Mouse (Mus musculus) spleen, adult 2 months (tissue): ENCODE data around the gene Dctn1. TPM values are rescaled to one million over a fixed set of nuclear protein-coding genes. Genes with fewer than 3 reads are reported as not detected.
A peak's percentile ranks its signal among the peaks of the same experiment; 100 is the strongest.

Experiments used
- DNase-seq, 2 experiments: peaks; one replicate each; pipeline versions ENCODE4 v3.0.0 to v3.0.0-alpha.2; 2012 to 2021; ENCODE audit warnings: low spot score in 2 of 2, low read depth in 1 of 2
- H3K27ac ChIP-seq: fragments of 200-500 bp; 2 replicates; pipeline ENCODE4 v1.5.1; 2012; ENCODE audit warnings: low read length, inconsistent platforms; ENCODE audit not compliant: insufficient read depth
- H3K27me3 ChIP-seq: fragments of 200-500 bp; 2 replicates; pipeline ENCODE4 v1.6.1; 2012; ENCODE audit warnings: mild to moderate bottlenecking, moderate library complexity, low read length, inconsistent platforms; ENCODE audit not compliant: control insufficient read depth, insufficient read depth
- H3K36me3 ChIP-seq: fragments of 200-500 bp; 2 replicates; pipeline ENCODE4 v1.6.1; 2012; ENCODE audit warnings: mild to moderate bottlenecking, low read length, inconsistent platforms; ENCODE audit not compliant: control insufficient read depth, insufficient read depth
- H3K4me1 ChIP-seq: fragments of 200-500 bp; 2 replicates; pipeline ENCODE4 v1.6.1; 2011; ENCODE audit warnings: inconsistent platforms; ENCODE audit not compliant: control insufficient read depth, insufficient read depth, insufficient read length
- H3K4me3 ChIP-seq: fragments of 200-500 bp; 2 replicates; pipeline ENCODE4 v1.5.1; 2011; ENCODE audit warnings: mild to moderate bottlenecking, inconsistent platforms; ENCODE audit not compliant: insufficient read depth, insufficient read length; ENCODE audit errors: extremely low read depth
- CTCF ChIP-seq: fragments of 200-500 bp; IDR thresholded peaks from 2 replicates; pipeline ENCODE4 v1.5.1; 2011; ENCODE audit warnings: mild to moderate bottlenecking, inconsistent platforms; ENCODE audit not compliant: insufficient read depth, insufficient read length, insufficient replicate concordance; ENCODE audit errors: extremely low read depth
- POLR2A ChIP-seq: fragments of 200-500 bp; IDR thresholded peaks from 2 replicates; pipeline ENCODE4 v1.6.1; 2011; ENCODE audit warnings: low read depth, low read length, inconsistent platforms
- WGBS: fragments of 180-500 bp; shearing (Covaris S2); methylation state at CpG from one replicate; pipeline ENCODE4 v1.1.7; 2018; 5-methylcytosine and 5-hydroxymethylcytosine counted together
- polyA plus RNA-seq: library from polyadenylated mRNA; depleted of rRNA; stranded (reverse); fragments of >200 nt; gene quantifications from 2 replicates; pipeline ENCODE4 v1.2.3, GENCODE M21; 2012

Gene Dctn1
- polyA plus RNA-seq, 1 experiment = 69.0 TPM

DNA sequence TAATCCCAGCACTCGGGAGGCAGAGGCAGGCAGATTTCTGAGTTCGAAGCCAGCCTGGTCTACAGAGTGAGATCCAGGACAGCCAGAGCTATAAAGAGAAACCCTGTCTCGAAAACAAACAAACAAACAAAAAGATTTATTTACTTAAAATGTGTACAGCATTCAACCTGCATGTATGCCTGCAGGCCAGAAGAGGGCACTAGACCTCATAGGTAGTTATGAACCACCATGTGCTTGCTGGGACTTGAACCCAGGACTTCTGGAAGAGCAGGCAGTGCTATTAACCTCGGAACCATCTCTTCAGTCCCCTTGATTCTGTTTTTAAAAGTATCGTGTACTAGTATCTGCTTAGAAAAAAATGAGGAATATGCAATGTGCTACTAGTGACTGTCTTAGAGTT is 38.3 kb upstream of the Dctn1 start:
- Histone ChIP-seq H3K27ac (no peak overlapping the region), H3K4me3 (no peak overlapping the region), H3K27me3 (0 out of 2 replicates have a peak, but pooled peaks cover 1% of the 10 kb centered on the region), H3K4me1 (peaks cover 9% of the 10 kb centered on the region; the same call in 1 of the 2 replicates), H3K36me3 (no peaks in the 10 kb centered on the region)
- TF ChIP-seq POLR2A (no peak), CTCF (no peak)
- 95% methylated on average over 5 of the region's 5 CpGs for WGBS
- no peak for DNase-seq

DNA sequence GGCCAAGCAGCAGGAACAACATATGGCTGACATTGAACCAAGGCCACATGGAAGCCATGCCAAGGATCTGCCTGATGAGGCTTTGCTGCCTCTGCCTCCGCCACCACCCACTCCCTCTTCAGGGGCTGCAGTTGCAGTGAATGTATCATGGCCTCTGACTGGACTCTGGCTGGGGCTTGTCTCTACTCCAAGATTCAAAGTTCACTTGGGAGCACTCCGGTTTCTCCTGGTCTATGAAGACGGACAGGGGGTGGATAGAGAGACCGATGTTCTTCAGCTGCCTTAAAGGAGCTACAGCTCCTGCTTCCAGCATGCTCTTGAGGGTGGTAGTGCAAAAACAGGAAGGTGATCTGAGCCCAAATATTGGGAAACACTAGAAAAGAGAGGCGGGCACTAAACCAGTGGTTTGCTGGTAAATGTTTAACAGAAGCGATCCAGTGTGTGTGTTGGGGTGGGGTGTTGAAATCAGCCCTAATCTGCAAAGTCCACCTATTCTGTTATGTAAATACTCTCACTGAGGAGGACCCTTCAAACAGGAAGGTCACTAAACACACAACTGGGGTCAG is 34.2 kb upstream of the Dctn1 start:
- DNase-seq = no peak
- H3K4me1 ChIP-seq = no peaks in the 10 kb centered on the region
- WGBS = 58% methylated on average over 6 of the region's 6 CpGs
- no peaks in the 10 kb centered on the region for H3K36me3 ChIP-seq
- no peak overlapping the region for H3K27ac ChIP-seq
- no peak overlapping the region for H3K4me3 ChIP-seq
- peaks cover 6% of the 10 kb centered on the region; the same call in 1 of the 2 replicates for H3K27me3 ChIP-seq
- TF ChIP-seq CTCF (no peak), POLR2A (no peak)

DNA sequence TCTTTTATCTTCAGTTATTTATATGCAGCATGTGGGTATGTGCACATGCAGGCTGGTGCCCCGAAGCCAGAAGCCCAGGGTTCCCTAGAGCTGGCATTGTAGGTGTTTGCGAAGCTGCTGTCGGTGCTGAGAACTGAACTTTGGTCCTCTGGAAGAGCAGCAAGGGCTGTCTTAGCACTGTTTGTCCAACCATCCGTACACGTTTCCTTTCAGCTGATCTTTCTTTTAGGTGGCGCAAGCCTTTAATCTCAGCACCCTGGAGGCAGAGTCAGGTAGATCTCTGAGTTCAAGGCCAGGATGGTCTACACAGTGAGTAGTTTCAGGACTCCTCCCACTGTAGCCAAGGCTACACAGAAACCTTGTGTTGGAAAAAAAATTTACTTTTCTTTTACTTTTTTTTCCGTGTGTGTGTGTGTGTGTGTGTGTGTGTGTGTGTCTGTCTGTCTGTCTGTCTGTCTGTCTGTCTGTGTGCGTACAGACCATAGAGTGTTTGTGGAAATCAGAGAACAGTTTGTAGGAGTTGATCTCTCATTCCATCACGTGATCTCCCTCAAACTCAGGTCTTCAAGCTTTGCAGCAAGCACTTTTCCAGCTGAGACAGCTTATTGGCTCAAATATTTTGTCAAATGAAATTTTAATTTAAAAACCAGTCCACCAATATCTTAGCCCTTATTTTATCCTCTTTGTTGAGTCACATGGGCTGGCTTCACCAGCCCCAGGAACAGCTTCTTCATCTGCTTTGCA is 33.4 kb upstream of the Dctn1 start:
- Histone ChIP-seq H3K27me3 (peaks cover 10% of the 10 kb centered on the region), H3K4me1 (no peaks in the 10 kb centered on the region; the same call in 1 of the 2 replicates), H3K27ac (no peak overlapping the region), H3K36me3 (no peaks in the 10 kb centered on the region), H3K4me3 (no peak overlapping the region)
- 82% methylated on average over 9 of the region's 9 CpGs for WGBS
- TF ChIP-seq CTCF = no peak
- TF ChIP-seq POLR2A = no peak
- no peak for DNase-seq

DNA sequence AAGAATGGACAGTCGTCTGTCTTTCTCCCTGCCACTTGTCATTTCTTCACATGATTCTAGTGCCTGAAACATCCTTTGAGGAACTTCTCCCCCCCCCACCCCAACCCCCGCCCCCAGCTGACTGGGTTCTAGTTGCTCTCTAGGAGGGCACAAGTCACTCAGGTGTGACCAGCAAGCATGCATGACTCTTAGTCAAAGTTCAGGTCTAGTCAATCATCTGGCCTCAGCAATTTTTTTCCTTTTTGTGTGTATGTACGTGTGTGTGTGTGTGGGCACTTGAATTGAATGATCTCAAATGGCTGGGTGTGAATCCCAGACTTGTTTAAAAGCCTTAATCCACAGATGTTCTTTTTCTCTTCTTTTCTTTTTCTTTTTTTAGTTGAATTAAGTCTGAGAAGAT is 31.5 kb upstream of the Dctn1 start:
- Histone ChIP-seq H3K36me3 (no peaks in the 10 kb centered on the region), H3K27me3 (peaks cover 14% of the 10 kb centered on the region), H3K4me1 (peaks cover 3% of the 10 kb centered on the region), H3K4me3 (no peak overlapping the region), H3K27ac (no peak overlapping the region)
- TF ChIP-seq CTCF = no peak
- TF ChIP-seq POLR2A = no peak
- DNase-seq = no peak
- 64% methylated on average over 3 of the region's 3 CpGs for WGBS

DNA sequence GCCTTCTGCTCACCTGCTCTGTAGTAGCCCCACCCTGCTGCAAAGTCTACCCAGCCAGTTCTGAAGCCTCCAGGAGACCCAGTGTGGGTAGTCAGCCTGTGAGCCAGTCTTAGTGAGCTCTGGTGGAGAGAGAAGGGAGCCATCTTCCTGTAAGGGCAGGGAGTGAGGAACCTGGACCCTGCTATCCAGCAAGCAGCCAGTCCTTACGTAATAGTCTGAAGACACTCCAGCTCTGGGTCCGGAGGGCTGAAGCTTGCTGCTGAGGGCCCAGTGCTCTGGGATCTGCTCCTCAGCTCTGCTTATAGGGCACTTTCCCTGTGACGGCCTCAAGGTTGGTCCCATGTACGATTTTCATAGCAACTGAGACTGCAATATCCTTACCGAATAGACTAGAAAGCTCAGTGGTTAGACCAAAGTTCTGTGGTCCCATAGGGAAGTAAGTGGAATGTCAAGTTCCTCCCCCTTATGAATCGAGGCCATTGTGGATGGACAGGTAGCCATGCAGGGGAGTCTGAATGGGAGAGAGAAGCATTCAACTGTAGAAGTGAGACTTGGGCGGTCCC is 30.7 kb upstream of the Dctn1 start, which contains the start of gene Rtkn:
Gene Rtkn (plus strand): TSS at position 513 of the 563 bp plus-strand sequence.
- DNase-seq = no peak
- no peaks in the 10 kb centered on the region for H3K36me3 ChIP-seq
- 81% methylated on average over 7 of the region's 7 CpGs for WGBS
- TF ChIP-seq CTCF (no peak), POLR2A (no peak)
- peaks cover 3% of the 10 kb centered on the region for H3K4me1 ChIP-seq
- peaks cover 14% of the 10 kb centered on the region for H3K27me3 ChIP-seq
- H3K27ac ChIP-seq = no peak within 1 kb of the TSS
- H3K4me3 ChIP-seq = no peak within 1 kb of the TSS

DNA sequence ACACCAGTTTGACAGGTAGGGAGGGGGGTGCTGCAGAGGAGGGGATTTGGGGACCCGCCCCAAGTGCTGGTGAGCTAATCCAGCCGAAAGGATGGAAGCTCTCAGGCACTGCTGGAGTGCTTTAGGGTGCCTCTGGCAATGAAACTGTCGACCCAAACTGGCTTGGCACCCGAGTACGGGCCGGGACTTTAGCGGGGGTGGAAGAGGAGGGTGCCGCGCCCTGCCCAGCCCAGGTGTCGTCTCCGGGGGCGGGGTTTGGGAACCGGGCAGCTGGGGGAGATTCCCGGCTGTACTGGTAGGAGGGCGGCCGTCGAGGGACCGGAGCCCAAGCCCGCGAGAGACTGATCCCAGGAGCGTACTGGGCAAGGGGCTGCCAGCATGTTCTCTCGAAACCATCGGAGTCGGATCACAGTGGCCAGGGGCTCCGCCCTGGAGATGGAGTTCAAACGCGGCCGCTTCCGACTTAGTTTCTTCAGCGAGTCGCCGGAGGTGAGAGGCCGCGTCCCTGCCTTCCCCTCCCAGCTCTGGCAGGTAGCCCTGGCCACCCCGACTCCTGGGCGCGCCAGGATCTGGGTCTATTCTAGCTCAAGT is 30.1 kb upstream of the Dctn1 start:
- TF ChIP-seq POLR2A (no peak), CTCF (no peak)
- H3K4me3 ChIP-seq = no peak overlapping the region
- no peak overlapping the region for H3K27ac ChIP-seq
- 32% methylated on average over 37 of the region's 37 CpGs for WGBS
- H3K36me3 ChIP-seq = no peaks in the 10 kb centered on the region
- DNase-seq = no peak
- peaks cover 3% of the 10 kb centered on the region for H3K4me1 ChIP-seq
- H3K27me3 ChIP-seq = peaks cover 14% of the 10 kb centered on the region

DNA sequence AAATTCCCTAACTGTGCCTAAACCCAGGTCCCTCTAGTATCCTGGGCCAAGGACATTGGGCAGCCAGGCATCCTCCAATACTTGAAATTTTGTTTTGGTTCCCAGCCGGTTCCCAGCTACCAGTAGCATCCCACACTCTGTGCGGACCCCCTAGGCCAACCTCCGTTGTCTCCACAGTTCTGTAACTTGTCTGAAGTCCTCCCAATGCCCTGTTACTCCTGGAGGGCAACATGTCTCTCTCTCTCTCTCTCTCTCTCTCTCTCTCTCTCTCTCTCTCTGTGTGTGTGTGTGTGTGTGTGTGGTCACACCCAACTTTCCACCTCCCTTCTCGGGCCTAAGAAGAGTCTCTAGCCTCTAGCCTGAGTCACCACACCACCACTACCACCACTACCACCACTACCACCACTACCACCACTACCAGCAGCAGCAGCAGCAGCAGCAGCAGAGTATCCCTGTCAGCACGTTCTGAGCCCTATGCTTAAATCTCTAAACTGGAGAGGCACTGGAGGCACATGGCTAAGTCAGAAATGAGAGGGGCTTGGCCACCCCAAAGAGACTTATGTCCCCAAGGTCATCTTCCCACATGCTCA is 29.3 kb upstream of the Dctn1 start:
- Histone ChIP-seq H3K36me3 (no peaks in the 10 kb centered on the region), H3K27ac (no peak overlapping the region), H3K27me3 (peaks cover 14% of the 10 kb centered on the region), H3K4me1 (peaks cover 3% of the 10 kb centered on the region), H3K4me3 (peak overlapping the region; percentile 45; the same call in 1 of the 2 replicates)
- no peak for DNase-seq
- WGBS = 65% methylated on average over 5 of the region's 5 CpGs
- TF ChIP-seq POLR2A = no peak
- no peak for TF ChIP-seq CTCF
